Mouse (Mus musculus) midbrain, embryonic 15.5 days (tissue): ENCODE data around the gene Gphb5. TPM values are rescaled to one million over a fixed set of nuclear protein-coding genes. Genes with fewer than 3 reads are reported as not detected.

Experiments used
- ATAC-seq: fragments of 200-750 bp; cut with Nextera tagmentation; replicated peaks from 2 replicates; pipeline ENCODE4 v1.8.0; 2017; ENCODE audit warnings: moderate TSS enrichment
- H3K27ac ChIP-seq: fragments of 300-500 bp; sonication (generic); 2 replicates; pipeline ENCODE4 v1.5.1; 2015; ENCODE audit warnings: mild to moderate bottlenecking, inconsistent platforms
- H3K27me3 ChIP-seq: fragments of 300-500 bp; sonication (generic); replicated peaks from 2 replicates; pipeline ENCODE4 v1.6.1; 2015; ENCODE audit warnings: inconsistent platforms
- H3K36me3 ChIP-seq: fragments of 300-500 bp; sonication (generic); replicated peaks from 2 replicates; pipeline ENCODE4 v1.6.1; 2015; ENCODE audit warnings: inconsistent platforms
- H3K4me1 ChIP-seq: fragments of 300-500 bp; sonication (generic); 2 replicates; pipeline ENCODE4 v1.6.1; 2015; ENCODE audit warnings: inconsistent platforms
- H3K4me2 ChIP-seq: fragments of 300-500 bp; sonication (generic); 2 replicates; pipeline ENCODE4 v1.6.1; 2015; ENCODE audit warnings: inconsistent platforms, mild to moderate bottlenecking, moderate library complexity
- H3K4me3 ChIP-seq: fragments of 300-500 bp; sonication (generic); 2 replicates; pipeline ENCODE4 v1.5.1; 2015; ENCODE audit warnings: mild to moderate bottlenecking, inconsistent platforms
- H3K9ac ChIP-seq: fragments of 300-500 bp; sonication (generic); 2 replicates; pipeline ENCODE4 v1.6.1; 2015; ENCODE audit warnings: mild to moderate bottlenecking, inconsistent platforms
- H3K9me3 ChIP-seq: fragments of 300-500 bp; sonication (generic); 2 replicates; pipeline ENCODE4 v1.6.1; 2016; ENCODE audit warnings: inconsistent platforms
- WGBS: fragments of 180-500 bp; shearing (Covaris S2); methylation state at CpG from one replicate; pipeline ENCODE4 v1.1.7; 2015; ENCODE audit warnings: mixed read lengths; 5-methylcytosine and 5-hydroxymethylcytosine counted together
- polyA plus RNA-seq: library from polyadenylated mRNA; unstranded; fragments of >200 nt; fragmentation: Nextera tagmentation; extraction: Ambion mirVana; gene quantifications from 2 replicates; pipeline ENCODE4 v1.2.1, GENCODE M21; 2015

The Gphb5 gene
- polyA plus RNA-seq, 1 experiment from 2014 or later = not detected

DNA sequence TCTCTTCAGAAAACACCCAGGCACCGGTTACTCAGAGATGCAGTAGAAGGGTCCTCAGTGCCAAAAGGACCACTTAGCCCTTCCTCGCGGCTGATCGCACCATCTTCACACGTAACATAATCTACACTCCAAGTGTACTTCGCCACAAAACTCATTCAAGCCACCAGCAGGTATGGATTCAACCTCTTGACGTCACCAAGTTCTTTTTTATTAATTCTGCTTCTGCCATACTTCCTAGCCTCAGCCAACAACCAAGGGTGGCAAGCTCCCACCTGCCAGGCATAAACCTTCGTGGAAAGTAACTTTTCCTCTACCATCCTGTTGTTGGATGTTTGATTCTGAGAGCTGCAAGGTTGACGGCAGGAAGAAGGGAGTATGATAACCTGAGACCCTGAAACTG, 28.1 kb downstream of the Gphb5 start:
- Histone ChIP-seq H3K36me3 (no peaks in the 10 kb centered on the region), H3K4me1 (0 out of 2 replicates have a peak, but pooled peaks cover 3% of the 10 kb centered on the region), H3K4me2 (no peak overlapping the region), H3K4me3 (no peak overlapping the region), H3K9ac (no peak overlapping the region), H3K27ac (no peak overlapping the region), H3K27me3 (no peaks in the 10 kb centered on the region), H3K9me3 (no peaks in the 10 kb centered on the region)
- no peak for ATAC-seq
- 93% methylated on average over 9 of the region's 9 CpGs for WGBS

DNA sequence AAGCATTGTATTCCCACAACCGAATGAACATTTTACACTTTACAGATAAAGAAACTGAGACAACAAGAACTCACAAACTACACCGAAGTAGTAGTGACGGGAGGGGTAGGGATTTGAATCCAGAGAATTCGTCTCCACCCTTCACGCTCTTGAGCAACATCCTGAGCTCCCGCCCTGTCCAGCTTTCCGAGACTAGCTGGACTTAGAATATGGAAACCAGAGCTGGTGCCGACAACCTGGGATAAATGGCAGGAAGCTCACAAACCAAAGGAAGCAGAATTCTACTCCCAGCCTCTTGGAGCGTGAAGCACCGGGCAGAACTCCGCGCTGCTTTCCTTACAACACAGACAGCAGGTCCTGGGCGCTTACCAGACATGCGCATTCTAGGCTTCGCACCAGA, 28.7 kb downstream of the Gphb5 start:
- Histone ChIP-seq H3K9me3 (no peaks in the 10 kb centered on the region), H3K4me2 (no peak overlapping the region), H3K36me3 (no peaks in the 10 kb centered on the region), H3K4me1 (0 out of 2 replicates have a peak, but pooled peaks cover 3% of the 10 kb centered on the region), H3K4me3 (no peak overlapping the region), H3K27ac (no peak overlapping the region), H3K9ac (no peak overlapping the region), H3K27me3 (no peaks in the 10 kb centered on the region)
- WGBS = 94% methylated on average over 15 of the region's 15 CpGs
- no peak for ATAC-seq

DNA sequence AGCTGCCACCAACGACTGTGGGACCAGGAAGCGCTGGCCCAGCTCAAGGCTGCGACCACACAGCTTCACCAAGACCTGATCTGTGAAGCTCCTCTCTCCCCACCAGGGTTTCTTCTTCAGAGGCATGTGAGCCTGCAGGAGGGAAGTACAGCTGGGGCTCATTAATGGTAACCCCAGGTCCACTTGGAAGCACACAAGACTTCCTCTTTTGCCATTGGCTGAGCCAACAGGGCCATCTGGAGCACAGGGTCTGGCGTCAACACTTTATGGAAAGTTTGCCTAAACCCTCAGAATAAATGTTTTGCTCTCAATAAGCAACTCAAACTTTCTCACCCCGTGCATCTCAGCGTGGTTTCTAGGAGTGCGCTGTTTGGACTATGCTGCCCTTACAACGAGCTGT, 29.4 kb downstream of the Gphb5 start:
- Histone ChIP-seq H3K4me3 (no peak overlapping the region), H3K27ac (no peak overlapping the region), H3K27me3 (no peaks in the 10 kb centered on the region), H3K4me1 (0 out of 2 replicates have a peak, but pooled peaks cover 3% of the 10 kb centered on the region), H3K4me2 (no peak overlapping the region), H3K36me3 (no peaks in the 10 kb centered on the region), H3K9ac (no peak overlapping the region), H3K9me3 (no peaks in the 10 kb centered on the region)
- 90% methylated on average over 8 of the region's 8 CpGs for WGBS
- no peak for ATAC-seq

GRCm38 (mm10) chr12:75386731-75387130, 29.9 kb downstream of the Gphb5 start:
- no peak for ATAC-seq
- no peak overlapping the region for H3K9ac ChIP-seq
- WGBS = 91% methylated on average over 9 of the region's 9 CpGs
- H3K9me3 ChIP-seq = no peaks in the 10 kb centered on the region
- H3K4me2 ChIP-seq = no peak overlapping the region
- H3K4me3 ChIP-seq = no peak overlapping the region
- H3K27me3 ChIP-seq = no peaks in the 10 kb centered on the region
- no peak overlapping the region for H3K27ac ChIP-seq
- no peaks in the 10 kb centered on the region for H3K36me3 ChIP-seq
- H3K4me1 ChIP-seq = 0 out of 2 replicates have a peak, but pooled peaks cover 3% of the 10 kb centered on the region

DNA sequence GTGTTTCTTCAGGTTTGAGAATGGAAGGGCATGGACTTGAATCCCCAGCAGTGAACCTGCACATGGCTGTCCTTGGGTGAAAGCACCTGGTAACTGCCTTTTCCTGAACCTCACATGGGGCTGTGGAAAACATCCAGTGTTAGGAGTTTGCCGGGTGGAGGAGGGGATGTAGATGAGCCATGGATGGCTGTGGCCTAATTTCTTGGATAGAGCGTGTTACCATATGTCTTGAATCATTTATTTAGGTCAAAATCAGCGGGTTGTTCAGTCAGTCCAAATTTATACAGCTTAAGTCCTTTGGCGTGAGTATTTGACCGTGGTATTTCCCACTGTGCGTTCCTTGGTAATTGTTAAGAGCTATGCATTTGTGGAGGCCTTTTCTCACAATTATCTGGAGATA, 40.5 kb downstream of the Gphb5 start:
- no peaks in the 10 kb centered on the region for H3K27me3 ChIP-seq
- no peak for ATAC-seq
- H3K36me3 ChIP-seq = no peaks in the 10 kb centered on the region
- no peak overlapping the region for H3K9ac ChIP-seq
- no peak overlapping the region for H3K4me2 ChIP-seq
- H3K4me1 ChIP-seq = no peaks in the 10 kb centered on the region
- no peak overlapping the region for H3K4me3 ChIP-seq
- 83% methylated on average over 6 of the region's 6 CpGs for WGBS
- no peak overlapping the region for H3K27ac ChIP-seq
- H3K9me3 ChIP-seq = no peaks in the 10 kb centered on the region

GRCm38 (mm10) chr12:75375060-75375459, 41.5 kb downstream of the Gphb5 start:
- Histone ChIP-seq H3K4me3 (no peak overlapping the region), H3K36me3 (no peaks in the 10 kb centered on the region), H3K4me2 (no peak overlapping the region), H3K27ac (no peak overlapping the region), H3K4me1 (no peaks in the 10 kb centered on the region), H3K27me3 (no peaks in the 10 kb centered on the region), H3K9ac (no peak overlapping the region), H3K9me3 (no peaks in the 10 kb centered on the region)
- WGBS = 83% methylated on average over 12 of the region's 12 CpGs
- no peak for ATAC-seq

DNA sequence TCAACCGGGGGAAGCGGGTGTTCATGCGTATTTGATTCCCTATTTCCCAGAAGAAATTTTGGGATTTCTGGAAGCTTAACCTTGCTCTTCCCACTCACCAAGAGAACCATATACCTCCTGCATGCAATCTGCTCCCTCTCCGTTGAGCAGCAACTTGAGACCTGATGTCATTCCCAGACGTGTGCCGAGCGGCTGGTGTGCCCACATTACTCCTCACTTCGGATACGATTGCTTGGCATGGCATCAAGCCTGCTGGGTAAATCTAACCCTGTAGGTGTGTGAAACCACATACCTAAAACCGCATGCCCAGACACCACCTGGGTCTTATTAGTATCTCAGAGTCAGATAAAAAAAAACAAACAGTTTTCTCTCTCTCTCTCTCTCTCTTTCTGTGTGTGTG, 42.1 kb downstream of the Gphb5 start:
- Histone ChIP-seq H3K27me3 (no peaks in the 10 kb centered on the region), H3K4me3 (no peak overlapping the region), H3K9ac (no peak overlapping the region), H3K36me3 (no peaks in the 10 kb centered on the region), H3K27ac (no peak overlapping the region), H3K4me1 (no peaks in the 10 kb centered on the region), H3K9me3 (no peaks in the 10 kb centered on the region), H3K4me2 (no peak overlapping the region)
- no peak for ATAC-seq
- WGBS = 91% methylated on average over 10 of the region's 10 CpGs

DNA sequence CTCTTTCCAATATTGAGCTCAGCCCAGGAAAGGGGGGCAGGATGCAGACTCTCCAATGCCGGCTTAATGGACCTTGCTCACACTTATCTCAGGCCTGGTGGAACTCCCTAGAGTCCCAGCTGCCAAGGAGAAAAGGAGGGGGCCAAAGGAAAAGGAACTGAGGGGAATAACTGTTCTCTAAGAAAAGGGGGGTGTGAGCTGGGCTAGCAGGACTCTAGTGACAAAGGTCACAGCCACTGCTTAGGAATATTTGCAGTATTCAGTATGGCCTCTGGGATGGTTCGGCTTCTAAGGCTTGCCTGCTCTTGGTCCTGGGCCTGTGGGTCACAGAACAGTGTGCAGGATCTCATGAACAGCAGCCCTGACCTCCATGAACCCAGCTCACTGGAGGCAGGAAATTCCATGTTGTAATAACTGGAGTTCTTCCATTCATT, 47.1 kb downstream of the Gphb5 start:
- Histone ChIP-seq H3K27me3 (no peaks in the 10 kb centered on the region), H3K9me3 (no peaks in the 10 kb centered on the region), H3K4me1 (no peaks in the 10 kb centered on the region), H3K36me3 (no peaks in the 10 kb centered on the region), H3K4me3 (no peak overlapping the region), H3K9ac (no peak overlapping the region), H3K27ac (no peak overlapping the region), H3K4me2 (no peak overlapping the region)
- ATAC-seq = no peak
- WGBS = 85% methylated on average over 2 of the region's 2 CpGs

GRCm38 (mm10) chr12:75368527-75368926, 48.1 kb downstream of the Gphb5 start:
- H3K4me1 ChIP-seq = no peaks in the 10 kb centered on the region
- H3K9ac ChIP-seq = no peak overlapping the region
- ATAC-seq = no peak
- no peak overlapping the region for H3K4me3 ChIP-seq
- H3K9me3 ChIP-seq = no peaks in the 10 kb centered on the region
- H3K4me2 ChIP-seq = no peak overlapping the region
- 69% methylated on average over 5 of the region's 5 CpGs for WGBS
- no peak overlapping the region for H3K27ac ChIP-seq
- H3K36me3 ChIP-seq = no peaks in the 10 kb centered on the region
- H3K27me3 ChIP-seq = no peaks in the 10 kb centered on the region

GRCm38 (mm10) chr12:75367371-75367770, 49.2 kb downstream of the Gphb5 start:
- no peaks in the 10 kb centered on the region for H3K36me3 ChIP-seq
- no peaks in the 10 kb centered on the region for H3K27me3 ChIP-seq
- no peaks in the 10 kb centered on the region for H3K4me1 ChIP-seq
- H3K4me3 ChIP-seq = no peak overlapping the region
- no peak overlapping the region for H3K4me2 ChIP-seq
- H3K27ac ChIP-seq = no peak overlapping the region
- no peak overlapping the region for H3K9ac ChIP-seq
- no peaks in the 10 kb centered on the region for H3K9me3 ChIP-seq
- WGBS = 94% methylated on average over 6 of the region's 6 CpGs
- no peak for ATAC-seq

GRCm38 (mm10) chr12:75365621-75366124, 50.9 kb downstream of the Gphb5 start:
- no peak overlapping the region for H3K9ac ChIP-seq
- no peaks in the 10 kb centered on the region for H3K27me3 ChIP-seq
- no peak overlapping the region for H3K4me3 ChIP-seq
- no peaks in the 10 kb centered on the region for H3K9me3 ChIP-seq
- no peak overlapping the region for H3K4me2 ChIP-seq
- H3K4me1 ChIP-seq = no peaks in the 10 kb centered on the region
- ATAC-seq = no peak
- H3K36me3 ChIP-seq = no peaks in the 10 kb centered on the region
- no peak overlapping the region for H3K27ac ChIP-seq
- WGBS = 89% methylated on average over 14 of the region's 14 CpGs

DNA sequence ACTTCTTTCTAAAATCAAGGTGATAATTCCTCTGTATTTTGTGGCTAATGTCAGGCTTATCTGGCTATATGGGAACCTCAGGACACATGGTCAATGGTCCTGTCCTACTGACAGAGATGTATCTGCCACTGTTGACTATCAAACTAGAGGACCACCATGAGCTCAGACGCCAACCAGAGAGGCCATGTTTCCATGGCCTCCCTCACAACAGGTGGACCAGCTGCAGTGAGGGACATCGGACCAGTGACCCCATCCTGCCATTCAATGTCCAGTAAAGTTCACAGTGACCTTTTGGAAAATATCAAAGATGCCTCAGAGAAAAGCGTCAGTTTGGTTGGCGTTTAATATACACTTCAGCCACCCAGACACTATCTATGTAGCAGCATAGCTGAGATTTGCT, 52.2 kb downstream of the Gphb5 start:
- ATAC-seq = no peak
- Histone ChIP-seq H3K27me3 (no peaks in the 10 kb centered on the region), H3K4me1 (no peaks in the 10 kb centered on the region), H3K9ac (no peak overlapping the region), H3K4me3 (no peak overlapping the region), H3K4me2 (no peak overlapping the region), H3K27ac (no peak overlapping the region), H3K9me3 (no peaks in the 10 kb centered on the region), H3K36me3 (no peaks in the 10 kb centered on the region)
- WGBS = 97% methylated on average over 4 of the region's 4 CpGs

GRCm38 (mm10) chr12:75362456-75362855, 54.1 kb downstream of the Gphb5 start:
- Histone ChIP-seq H3K9me3 (no peaks in the 10 kb centered on the region), H3K27me3 (no peaks in the 10 kb centered on the region), H3K4me2 (no peak overlapping the region), H3K36me3 (no peaks in the 10 kb centered on the region), H3K4me3 (no peak overlapping the region), H3K27ac (peak overlapping the region; percentile 12; the same call in 1 of the 2 replicates), H3K9ac (no peak overlapping the region), H3K4me1 (no peaks in the 10 kb centered on the region)
- ATAC-seq = no peak
- WGBS = 79% methylated on average over 16 of the region's 16 CpGs
